Mouse (Mus musculus): Measurements from ENCODE around the gene Gapvd1. TPM values are rescaled to one million over a fixed set of nuclear protein-coding genes. Genes with fewer than 3 reads are reported as not detected.

Gapvd1 gene
- polyA plus RNA-seq, 1 experiment, result 28.3 TPM

DNA sequence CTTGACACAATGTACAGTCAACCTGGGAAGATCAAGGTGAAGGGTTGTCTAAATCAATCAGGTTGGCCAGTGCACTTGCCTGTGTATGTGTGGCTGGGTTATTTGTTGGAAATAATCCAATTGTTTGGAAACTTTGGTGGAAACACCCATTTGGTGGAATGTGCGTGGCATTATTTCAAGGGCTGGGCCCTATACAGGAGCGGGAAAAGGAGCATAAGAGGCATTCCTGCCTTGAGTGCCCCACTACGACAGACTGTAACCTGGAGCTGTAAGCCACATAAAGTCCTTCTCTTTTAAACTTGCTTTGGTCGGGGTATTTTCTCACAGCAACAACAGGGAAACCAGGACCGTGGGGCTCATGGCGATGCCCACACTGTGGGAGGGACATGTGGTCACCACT is 84.6 kb downstream of the Gapvd1 start:
- H3K4me3 ChIP-seq, result no peak overlapping the region
- H3K79me2 ChIP-seq (ENCODE audit: control insufficient read depth, insufficient read depth), result no peaks in the 10 kb centered on the region
- H3K36me3 ChIP-seq (ENCODE audit: control insufficient read depth, insufficient read depth), result peaks cover under 1% of the 10 kb centered on the region
- H3ac ChIP-seq (ENCODE audit: control insufficient read depth, insufficient read length), result no peak overlapping the region
- no peak overlapping the region for H3K4me2 ChIP-seq (ENCODE audit: low read depth)
- H3K27me3 ChIP-seq (ENCODE audit: control insufficient read depth, insufficient read depth, insufficient read length), result no peaks in the 10 kb centered on the region
- no peak for TF ChIP-seq POLR2AphosphoS2 (IDR thresholded peaks at IDR 0.05; ENCODE audit: insufficient read length, low read depth)
- no peak for TF ChIP-seq MAX (IDR thresholded peaks at IDR 0.05; ENCODE audit: low read depth)
- no peak for TF ChIP-seq CEBPB (IDR thresholded peaks at IDR 0.05; ENCODE audit: insufficient read depth, poor library complexity, severe bottlenecking)
- TF ChIP-seq MYOD1 (IDR thresholded peaks at IDR 0.05; ENCODE audit: control insufficient read depth in 1 of 3, insufficient read length in 2 of 3, low read depth in 2 of 3), result no peak
- TF ChIP-seq MYOG (IDR thresholded peaks at IDR 0.05; ENCODE audit: control insufficient read depth in 1 of 3, insufficient read depth in 1 of 3, insufficient read length in 2 of 3, low read depth in 2 of 3), result no peak
- no peak for TF ChIP-seq TCF12 (IDR thresholded peaks at IDR 0.05; ENCODE audit: insufficient read depth, poor library complexity, severe bottlenecking)
- TF ChIP-seq POLR2A (IDR thresholded peaks at IDR 0.05; ENCODE audit: insufficient read length, low read depth), result no peak
- TF ChIP-seq SRF (IDR thresholded peaks at IDR 0.05; ENCODE audit: control insufficient read depth, insufficient read length, low read depth), result no peak
- TF ChIP-seq TCF3 (IDR thresholded peaks at IDR 0.05; ENCODE audit: insufficient read length, low read depth), result no peak
- TF ChIP-seq E2F4 (IDR thresholded peaks at IDR 0.05; ENCODE audit: insufficient read depth), result no peak
- no peak for TF ChIP-seq USF1 (IDR thresholded peaks at IDR 0.05; ENCODE audit: low read depth)
- TF ChIP-seq REST (IDR thresholded peaks at IDR 0.05; ENCODE audit: insufficient read depth, insufficient read length), result no peak

DNA sequence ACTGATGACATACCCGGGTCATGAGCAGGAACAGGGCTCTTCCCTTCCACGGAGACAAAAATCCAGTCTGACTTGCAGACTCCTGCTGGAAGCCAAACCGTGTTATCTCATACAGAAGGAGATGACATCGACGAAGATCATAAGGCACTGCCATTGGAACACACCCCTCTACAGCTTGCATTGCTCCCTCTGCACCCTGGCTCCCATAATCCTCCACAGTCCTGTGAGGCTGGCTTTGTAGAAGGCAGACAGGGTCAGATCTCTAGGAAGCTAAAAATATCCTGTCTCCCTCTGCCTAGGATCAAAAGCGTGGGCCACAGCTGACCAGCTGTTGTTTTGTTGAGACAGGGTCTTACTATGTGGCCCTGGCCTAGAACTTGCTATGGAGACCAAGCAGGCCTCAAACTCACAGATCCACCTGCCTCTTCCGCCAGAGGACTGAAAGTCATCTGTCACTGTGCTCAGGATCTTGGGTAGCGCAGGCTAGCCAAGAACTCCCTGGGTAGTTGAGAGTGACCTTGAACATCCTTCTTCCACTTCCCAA is 85.8 kb downstream of the Gapvd1 start:
- peaks cover 4% of the 10 kb centered on the region for H3K27me3 ChIP-seq (ENCODE audit: control insufficient read depth, insufficient read depth, insufficient read length)
- no peaks in the 10 kb centered on the region for H3K79me2 ChIP-seq (ENCODE audit: control insufficient read depth, insufficient read depth)
- H3K4me2 ChIP-seq (ENCODE audit: low read depth), result peak overlapping the region; percentile 38
- H3ac ChIP-seq (ENCODE audit: control insufficient read depth, insufficient read length), result no peak overlapping the region
- H3K4me3 ChIP-seq, result no peak overlapping the region
- no peak for TF ChIP-seq POLR2AphosphoS2 (IDR thresholded peaks at IDR 0.05; ENCODE audit: insufficient read length, low read depth)
- peak in 2 of 3 experiments; percentile 58 to 74 for TF ChIP-seq MYOD1 (IDR thresholded peaks at IDR 0.05; ENCODE audit: control insufficient read depth in 1 of 3, insufficient read length in 2 of 3, low read depth in 2 of 3)
- TF ChIP-seq E2F4 (IDR thresholded peaks at IDR 0.05; ENCODE audit: insufficient read depth), result no peak
- no peak for TF ChIP-seq TCF12 (IDR thresholded peaks at IDR 0.05; ENCODE audit: insufficient read depth, poor library complexity, severe bottlenecking)
- TF ChIP-seq POLR2A (IDR thresholded peaks at IDR 0.05; ENCODE audit: insufficient read length, low read depth), result no peak
- no peak for TF ChIP-seq USF1 (IDR thresholded peaks at IDR 0.05; ENCODE audit: low read depth)
- TF ChIP-seq TCF3 (IDR thresholded peaks at IDR 0.05; ENCODE audit: insufficient read length, low read depth), result no peak
- TF ChIP-seq MAX (IDR thresholded peaks at IDR 0.05; ENCODE audit: low read depth), result no peak
- TF ChIP-seq MYOG (IDR thresholded peaks at IDR 0.05; ENCODE audit: control insufficient read depth in 1 of 3, insufficient read depth in 1 of 3, insufficient read length in 2 of 3, low read depth in 2 of 3), result peak in 2 of 3 experiments; percentile 42 to 62
- H3K36me3 ChIP-seq (ENCODE audit: control insufficient read depth, insufficient read depth), result no peaks in the 10 kb centered on the region

DNA sequence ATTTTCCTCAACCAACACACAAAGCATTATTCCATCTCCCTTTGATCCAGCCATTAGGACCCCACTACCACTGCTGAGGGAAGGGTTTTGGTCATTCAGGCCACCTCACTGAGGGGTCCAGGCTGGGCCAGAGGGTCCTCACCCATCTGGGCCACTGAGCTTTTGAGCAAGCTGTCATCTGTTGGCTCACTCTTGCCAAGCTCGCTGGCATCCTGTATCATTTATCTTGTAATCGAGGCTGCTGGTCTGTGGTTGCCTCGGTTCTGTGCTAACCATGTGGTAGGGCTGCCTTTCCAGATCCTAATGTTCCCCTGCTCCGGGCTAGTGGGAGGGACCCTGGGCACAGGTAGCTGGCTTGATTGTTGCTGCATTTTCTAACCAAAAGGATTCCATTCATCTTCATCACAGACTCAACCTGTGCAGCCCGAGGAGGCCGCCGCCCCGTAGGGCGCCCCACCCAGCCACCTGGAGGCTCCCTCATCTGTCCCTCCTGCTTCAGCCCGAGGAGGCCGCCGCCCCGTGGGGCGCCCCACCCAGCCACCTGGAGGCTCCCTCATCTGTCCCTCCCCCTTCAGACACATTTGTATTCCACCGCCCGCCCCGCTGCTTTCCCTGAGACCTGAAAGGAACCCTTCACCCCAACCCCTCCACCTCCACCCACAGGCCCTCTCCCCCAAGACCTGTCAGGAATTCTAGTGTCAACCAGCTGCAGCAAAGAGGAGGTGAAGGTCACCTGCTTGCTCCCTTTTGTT is 86.4 kb downstream of the Gapvd1 start:
- H3ac ChIP-seq (ENCODE audit: control insufficient read depth, insufficient read length), result no peak overlapping the region
- H3K36me3 ChIP-seq (ENCODE audit: control insufficient read depth, insufficient read depth), result no peaks in the 10 kb centered on the region
- peaks cover 9% of the 10 kb centered on the region for H3K27me3 ChIP-seq (ENCODE audit: control insufficient read depth, insufficient read depth, insufficient read length)
- no peak for TF ChIP-seq USF1 (IDR thresholded peaks at IDR 0.05; ENCODE audit: low read depth)
- TF ChIP-seq E2F4 (IDR thresholded peaks at IDR 0.05; ENCODE audit: insufficient read depth), result no peak
- no peak for TF ChIP-seq MYOD1 (IDR thresholded peaks at IDR 0.05; ENCODE audit: control insufficient read depth in 1 of 3, insufficient read length in 2 of 3, low read depth in 2 of 3)
- no peak for TF ChIP-seq MAX (IDR thresholded peaks at IDR 0.05; ENCODE audit: low read depth)
- TF ChIP-seq TCF12 (IDR thresholded peaks at IDR 0.05; ENCODE audit: insufficient read depth, poor library complexity, severe bottlenecking), result no peak
- no peak for TF ChIP-seq POLR2AphosphoS2 (IDR thresholded peaks at IDR 0.05; ENCODE audit: insufficient read length, low read depth)
- no peak for TF ChIP-seq MYOG (IDR thresholded peaks at IDR 0.05; ENCODE audit: control insufficient read depth in 1 of 3, insufficient read depth in 1 of 3, insufficient read length in 2 of 3, low read depth in 2 of 3)
- TF ChIP-seq TCF3 (IDR thresholded peaks at IDR 0.05; ENCODE audit: insufficient read length, low read depth), result no peak
- TF ChIP-seq CEBPB (IDR thresholded peaks at IDR 0.05; ENCODE audit: insufficient read depth, poor library complexity, severe bottlenecking), result no peak
- no peak for TF ChIP-seq SRF (IDR thresholded peaks at IDR 0.05; ENCODE audit: control insufficient read depth, insufficient read length, low read depth)
- no peak for TF ChIP-seq REST (IDR thresholded peaks at IDR 0.05; ENCODE audit: insufficient read depth, insufficient read length)
- TF ChIP-seq POLR2A (IDR thresholded peaks at IDR 0.05; ENCODE audit: insufficient read length, low read depth), result no peak
- H3K79me2 ChIP-seq (ENCODE audit: control insufficient read depth, insufficient read depth), result no peaks in the 10 kb centered on the region
- H3K4me2 ChIP-seq (ENCODE audit: low read depth), result peak overlapping the region; percentile 38
- H3K4me3 ChIP-seq, result no peak overlapping the region

DNA sequence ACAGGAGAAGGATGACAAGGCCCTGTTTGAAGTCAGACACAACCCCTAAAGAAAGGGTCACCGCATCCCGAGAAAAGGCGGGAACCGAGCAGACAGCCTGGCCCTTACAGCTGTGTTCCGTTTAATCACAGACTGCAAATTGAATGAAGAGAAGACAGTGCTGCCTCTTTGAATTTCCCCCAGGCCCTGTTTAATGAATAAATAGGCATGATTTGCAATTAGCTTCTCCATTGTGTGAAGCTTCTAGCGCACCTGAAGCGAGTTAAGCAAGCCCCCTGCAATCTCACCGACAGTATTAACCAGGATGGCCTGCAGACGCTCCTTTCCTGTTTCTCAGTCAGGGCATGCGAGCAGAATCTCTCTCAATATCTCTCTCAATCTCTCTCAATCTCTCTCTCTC is 87.2 kb downstream of the Gapvd1 start:
- Histone ChIP-seq H3K4me3 (no peak overlapping the region), H3ac (ENCODE audit: control insufficient read depth, insufficient read length) (no peak overlapping the region), H3K4me2 (ENCODE audit: low read depth) (no peak overlapping the region), H3K27me3 (ENCODE audit: control insufficient read depth, insufficient read depth, insufficient read length) (peaks cover 13% of the 10 kb centered on the region), H3K79me2 (ENCODE audit: control insufficient read depth, insufficient read depth) (no peaks in the 10 kb centered on the region), H3K36me3 (ENCODE audit: control insufficient read depth, insufficient read depth) (no peaks in the 10 kb centered on the region)
- TF ChIP-seq MYOG (IDR thresholded peaks at IDR 0.05; ENCODE audit: control insufficient read depth in 1 of 3, insufficient read depth in 1 of 3, insufficient read length in 2 of 3, low read depth in 2 of 3), result no peak

DNA sequence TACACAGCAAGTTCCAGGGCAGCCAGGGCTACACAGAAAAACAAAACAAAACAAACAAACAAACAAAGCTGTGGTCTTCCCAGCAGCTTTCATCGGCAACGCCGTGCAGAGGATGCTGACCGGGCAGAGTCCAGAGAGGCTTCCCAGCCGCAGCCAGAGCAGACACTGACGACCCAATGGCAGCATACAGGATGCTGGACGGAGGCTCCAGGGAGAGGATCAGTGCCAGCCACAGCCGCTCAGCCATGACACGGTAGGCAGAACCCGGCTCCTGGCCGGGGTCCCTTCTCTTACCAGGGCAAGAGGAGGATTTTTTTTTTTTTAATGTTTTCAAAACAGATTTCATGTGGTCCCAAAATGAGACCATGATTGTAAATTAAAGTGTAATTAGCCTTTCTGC is 107.6 kb downstream of the Gapvd1 start:
- Histone ChIP-seq H3K4me3 (no peak overlapping the region), H3K36me3 (ENCODE audit: control insufficient read depth, insufficient read depth) (no peaks in the 10 kb centered on the region), H3K79me2 (ENCODE audit: control insufficient read depth, insufficient read depth) (no peaks in the 10 kb centered on the region), H3K27me3 (ENCODE audit: control insufficient read depth, insufficient read depth, insufficient read length) (no peaks in the 10 kb centered on the region), H3K4me2 (ENCODE audit: low read depth) (no peak overlapping the region), H3ac (ENCODE audit: control insufficient read depth, insufficient read length) (no peak overlapping the region)
- no peak for TF ChIP-seq MYOD1 (IDR thresholded peaks at IDR 0.05; ENCODE audit: control insufficient read depth in 1 of 3, insufficient read length in 2 of 3, low read depth in 2 of 3)
- no peak for TF ChIP-seq POLR2AphosphoS2 (IDR thresholded peaks at IDR 0.05; ENCODE audit: insufficient read length, low read depth)
- no peak for TF ChIP-seq CEBPB (IDR thresholded peaks at IDR 0.05; ENCODE audit: insufficient read depth, poor library complexity, severe bottlenecking)
- no peak for TF ChIP-seq MYOG (IDR thresholded peaks at IDR 0.05; ENCODE audit: control insufficient read depth in 1 of 3, insufficient read depth in 1 of 3, insufficient read length in 2 of 3, low read depth in 2 of 3)
- TF ChIP-seq POLR2A (IDR thresholded peaks at IDR 0.05; ENCODE audit: insufficient read length, low read depth), result no peak
- no peak for TF ChIP-seq USF1 (IDR thresholded peaks at IDR 0.05; ENCODE audit: low read depth)
- TF ChIP-seq SRF (IDR thresholded peaks at IDR 0.05; ENCODE audit: control insufficient read depth, insufficient read length, low read depth), result no peak
- TF ChIP-seq REST (IDR thresholded peaks at IDR 0.05; ENCODE audit: insufficient read depth, insufficient read length), result no peak
- no peak for TF ChIP-seq TCF12 (IDR thresholded peaks at IDR 0.05; ENCODE audit: insufficient read depth, poor library complexity, severe bottlenecking)
- TF ChIP-seq E2F4 (IDR thresholded peaks at IDR 0.05; ENCODE audit: insufficient read depth), result no peak
- no peak for TF ChIP-seq TCF3 (IDR thresholded peaks at IDR 0.05; ENCODE audit: insufficient read length, low read depth)
- TF ChIP-seq MAX (IDR thresholded peaks at IDR 0.05; ENCODE audit: low read depth), result no peak

Measured in myocyte (in vitro differentiated cells).